Mouse (Mus musculus) spleen, adult 2 months (tissue): ENCODE measurements around the gene Mpped2.

Experiments
- CTCF ChIP-seq: fragments of 200-500 bp; IDR thresholded peaks from 2 replicates; pipeline ENCODE4 v1.5.1; 2011; ENCODE audit warnings: mild to moderate bottlenecking, inconsistent platforms; ENCODE audit not compliant: insufficient read depth, insufficient read length, insufficient replicate concordance; ENCODE audit errors: extremely low read depth
- POLR2A ChIP-seq: fragments of 200-500 bp; IDR thresholded peaks from 2 replicates; pipeline ENCODE4 v1.6.1; 2011; ENCODE audit warnings: low read depth, low read length, inconsistent platforms

DNA sequence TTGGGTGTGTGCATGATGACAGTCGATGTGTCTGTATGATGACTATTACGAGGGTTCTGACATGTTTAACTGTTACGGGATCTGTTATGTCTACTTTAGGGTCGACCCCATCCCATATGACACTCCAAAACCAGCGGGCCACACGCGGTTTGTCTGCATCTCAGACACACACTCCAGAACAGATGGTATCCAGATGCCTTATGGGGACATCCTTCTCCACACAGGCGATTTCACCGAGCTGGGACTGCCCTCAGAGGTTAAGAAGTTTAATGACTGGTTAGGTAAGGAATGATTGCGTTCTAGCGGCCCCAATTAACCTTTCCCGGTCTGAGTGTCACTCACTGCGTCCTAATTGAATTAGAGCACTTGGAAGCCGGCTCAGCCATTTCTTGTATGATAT is 51.5 kb downstream of the Mpped2 start:
- no peak for TF ChIP-seq POLR2A
- no peak for TF ChIP-seq CTCF
